Mouse (Mus musculus) liver, embryonic 11.5 days (tissue): ENCODE data around the gene Cxxc4. TPM values are rescaled to one million over a fixed set of nuclear protein-coding genes. Genes with fewer than 3 reads are reported as not detected.

Experiments
- ATAC-seq: fragments of 200-750 bp; cut with Nextera tagmentation; replicated peaks from 2 replicates; pipeline ENCODE4 v1.8.0; 2017; ENCODE audit warnings: moderate number of reproducible peaks, mild to moderate bottlenecking, moderate TSS enrichment, moderate library complexity; ENCODE audit not compliant: low FRiP score
- DNase-seq: peaks from one replicate; pipeline ENCODE4 v3.0.0-alpha.2; 2017; ENCODE audit warnings: low spot score
- H3K27ac ChIP-seq: fragments of 300-500 bp; sonication (generic); 2 replicates; pipeline ENCODE4 v1.5.1; 2014; ENCODE audit warnings: mild to moderate bottlenecking, low read depth, low read length, control low read depth
- H3K27me3 ChIP-seq: fragments of 300-500 bp; sonication (generic); replicated peaks from 2 replicates; pipeline ENCODE4 v1.6.1; 2014; ENCODE audit warnings: low read length, mixed read lengths; ENCODE audit not compliant: control insufficient read depth, insufficient read depth
- H3K36me3 ChIP-seq: fragments of 300-500 bp; sonication (generic); 2 replicates; pipeline ENCODE4 v1.6.1; 2014; ENCODE audit warnings: mild to moderate bottlenecking, low read length, moderate library complexity, mixed read lengths; ENCODE audit not compliant: control insufficient read depth, insufficient read depth
- H3K4me1 ChIP-seq: fragments of 300-500 bp; sonication (generic); replicated peaks from 2 replicates; pipeline ENCODE4 v1.6.1; 2014; ENCODE audit warnings: low read length, mixed read lengths; ENCODE audit not compliant: control insufficient read depth, insufficient read depth
- H3K4me2 ChIP-seq: fragments of 300-500 bp; sonication (generic); 2 replicates; pipeline ENCODE4 v1.6.1; 2014; ENCODE audit warnings: mild to moderate bottlenecking, control low read depth, moderate library complexity
- H3K4me3 ChIP-seq: fragments of 300-500 bp; sonication (generic); 2 replicates; pipeline ENCODE4 v1.5.1; 2014; ENCODE audit warnings: low read depth, low read length, control low read depth
- H3K9ac ChIP-seq: fragments of 300-500 bp; sonication (generic); 2 replicates; pipeline ENCODE4 v1.6.1; 2014; ENCODE audit warnings: low read depth, low read length, control low read depth
- H3K9me3 ChIP-seq: fragments of 300-500 bp; sonication (generic); 2 replicates; pipeline ENCODE4 v1.6.1; 2016; ENCODE audit warnings: low read length, inconsistent platforms, mixed read lengths; ENCODE audit not compliant: control insufficient read depth
- WGBS: fragments of 180-500 bp; shearing (Covaris S2); extraction: QIAGEN DNeasy Blood & Tissue Kit; methylation state at CpG from one replicate; pipeline ENCODE4 v1.1.7; 2014; 5-methylcytosine and 5-hydroxymethylcytosine counted together
- microRNA counts: library from miRNA; unstranded; fragments of <30 nt; microRNA quantifications from one replicate; lab custom pipeline; 2015
- microRNA-seq: library from miRNA; unstranded; fragments of <30 nt; microRNA quantifications from one replicate; pipeline ENCODE4, GENCODE M21; 2017; ENCODE audit warnings: borderline number of aligned reads
- polyA plus RNA-seq: library from polyadenylated mRNA; unstranded; fragments of >200 nt; fragmentation: Nextera tagmentation; extraction: Ambion mirVana; gene quantifications from 2 replicates; pipeline ENCODE4 v1.2.1, GENCODE M21; 2014

Gene Cxxc4
- polyA plus RNA-seq, 1 experiment from 2014 or later, result 3.8 TPM

DNA sequence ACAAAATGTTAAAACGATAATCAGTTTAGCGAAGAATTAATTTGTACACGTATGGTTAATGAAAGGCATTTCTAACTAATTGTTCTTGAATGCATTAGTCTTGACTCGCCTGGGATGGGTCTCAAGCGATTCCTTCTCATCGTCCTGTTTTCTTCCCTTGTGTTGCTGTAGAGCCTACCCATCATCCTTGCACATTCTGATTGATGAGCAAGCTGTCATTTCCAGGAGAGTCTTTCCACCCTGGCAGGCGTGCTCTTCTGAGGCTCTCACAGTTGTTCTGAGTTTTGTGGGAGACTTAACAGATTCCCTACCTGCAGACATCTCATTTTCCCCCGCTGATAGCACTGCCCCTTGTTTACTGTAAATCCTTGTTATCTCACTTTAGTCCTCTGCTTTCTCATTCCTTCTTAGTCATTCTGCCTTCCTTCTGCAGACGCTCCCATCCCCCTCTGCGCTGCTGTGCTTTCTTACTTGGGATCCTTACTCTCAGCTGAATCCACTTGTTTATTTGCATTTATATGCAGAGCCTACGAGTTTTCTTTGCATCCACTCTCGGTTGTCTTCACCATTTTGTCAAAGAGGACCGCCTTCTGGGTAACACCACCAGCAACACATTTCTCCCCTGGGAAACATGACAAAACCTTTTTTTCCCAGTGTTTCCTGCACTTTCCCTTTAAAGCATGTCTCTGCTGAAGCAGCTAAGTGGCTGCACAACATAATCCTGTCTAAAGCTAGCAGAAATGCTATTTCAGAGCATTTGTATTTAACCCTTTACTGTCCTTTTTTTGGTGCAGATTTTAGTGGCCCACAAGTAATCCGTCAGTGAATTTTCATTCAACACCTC is 45.5 kb downstream of the Cxxc4 start:
- Histone ChIP-seq H3K4me1 (no peaks in the 10 kb centered on the region), H3K9ac (no peak overlapping the region), H3K27me3 (no peaks in the 10 kb centered on the region), H3K27ac (no peak overlapping the region), H3K9me3 (no peaks in the 10 kb centered on the region), H3K4me2 (no peak overlapping the region), H3K4me3 (no peak overlapping the region), H3K36me3 (no peaks in the 10 kb centered on the region)
- DNase-seq (no peak), ATAC-seq (no peak)
- WGBS, result 29% methylated on average over 14 of the region's 14 CpGs

DNA sequence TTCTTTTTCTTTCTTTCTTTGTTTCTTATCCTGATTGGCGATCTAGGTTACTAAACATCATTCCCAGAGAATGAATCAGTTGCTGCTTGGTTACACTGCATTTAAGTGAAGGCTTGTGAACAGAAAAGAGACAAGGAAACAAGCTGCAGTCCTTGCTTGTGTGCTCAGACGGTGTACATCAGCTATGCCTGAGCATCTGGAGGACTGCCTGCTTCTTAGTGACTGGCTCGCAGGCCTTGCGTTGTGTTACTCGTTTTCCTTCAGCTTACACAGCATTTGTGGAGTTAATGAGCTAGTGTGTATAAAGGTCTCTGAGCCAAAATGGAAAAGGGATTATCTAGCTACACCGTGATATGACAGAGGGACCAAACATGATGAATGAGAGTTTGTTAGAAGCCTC is 58.9 kb downstream of the Cxxc4 start:
- 73% methylated on average over 6 of the region's 6 CpGs for WGBS
- no peak overlapping the region for H3K4me3 ChIP-seq
- no peaks in the 10 kb centered on the region for H3K4me1 ChIP-seq
- no peak overlapping the region for H3K9ac ChIP-seq
- no peaks in the 10 kb centered on the region for H3K36me3 ChIP-seq
- no peak overlapping the region for H3K4me2 ChIP-seq
- no peak for DNase-seq
- ATAC-seq, result no peak
- H3K9me3 ChIP-seq, result no peaks in the 10 kb centered on the region
- no peaks in the 10 kb centered on the region for H3K27me3 ChIP-seq
- no peak overlapping the region for H3K27ac ChIP-seq

DNA sequence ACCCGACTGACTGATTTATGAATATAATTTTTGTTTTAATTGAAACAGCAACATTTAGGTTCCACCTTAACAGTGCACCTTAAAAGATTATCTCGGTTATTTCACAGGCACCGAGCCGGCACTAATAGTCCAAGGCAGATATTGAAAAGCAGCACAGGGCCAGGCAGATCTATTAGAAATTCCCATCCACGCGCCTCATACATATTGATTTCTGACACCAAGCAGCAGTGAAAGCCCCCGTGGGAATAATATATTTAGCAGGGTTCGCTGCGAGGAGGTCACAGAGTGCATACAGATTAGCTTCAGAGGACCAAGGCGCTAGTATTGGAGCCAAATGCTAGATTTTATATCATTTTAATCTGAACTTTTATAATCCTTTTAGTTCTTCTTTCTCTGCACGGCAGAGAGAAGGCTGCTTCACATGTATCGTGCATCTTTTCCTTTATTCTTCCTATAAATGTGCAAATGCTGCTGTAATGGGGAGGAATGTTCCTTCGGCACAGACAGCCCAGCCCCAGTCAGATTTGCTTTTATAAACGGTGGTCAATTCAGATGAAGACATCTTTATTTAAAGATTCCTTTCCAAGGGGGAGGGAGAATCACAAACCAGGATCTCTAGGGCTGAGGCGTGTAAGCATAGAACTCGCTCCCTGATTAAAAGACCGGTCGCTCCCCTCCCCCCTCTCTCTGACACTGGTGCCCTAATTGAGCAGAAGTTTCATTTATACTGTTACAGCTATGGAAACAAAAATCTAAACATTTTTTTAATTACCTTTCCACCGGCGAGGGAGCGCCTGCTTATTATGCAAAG is 66.6 kb downstream of the Cxxc4 start:
- DNase-seq (no peak), ATAC-seq (no peak)
- no peak overlapping the region for H3K4me3 ChIP-seq
- no peak overlapping the region for H3K9ac ChIP-seq
- no peaks in the 10 kb centered on the region for H3K4me1 ChIP-seq
- no peak overlapping the region for H3K27ac ChIP-seq
- no peaks in the 10 kb centered on the region for H3K27me3 ChIP-seq
- H3K9me3 ChIP-seq, result no peaks in the 10 kb centered on the region
- H3K36me3 ChIP-seq, result no peaks in the 10 kb centered on the region
- H3K4me2 ChIP-seq, result peak overlapping the region; percentile 4; the same call in 1 of the 2 replicates
- 48% methylated on average over 21 of the region's 21 CpGs for WGBS

DNA sequence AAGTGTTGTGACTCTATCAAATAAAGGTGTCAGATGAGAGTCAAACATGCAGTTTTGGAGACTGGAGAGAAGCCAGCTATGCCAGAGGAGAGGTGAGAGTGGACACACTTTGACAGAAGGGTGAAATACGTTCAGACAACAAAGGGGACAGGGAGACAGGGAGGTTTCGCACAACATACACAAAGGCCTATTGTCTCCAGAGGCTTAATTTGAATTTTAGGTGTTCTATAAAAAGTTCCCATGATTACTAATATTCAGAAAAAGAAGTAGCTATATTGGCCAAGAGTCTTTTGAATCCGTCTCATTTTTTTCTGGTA is 67.2 kb downstream of the Cxxc4 start:
- Histone ChIP-seq H3K36me3 (no peaks in the 10 kb centered on the region), H3K4me1 (no peaks in the 10 kb centered on the region), H3K4me2 (no peak overlapping the region), H3K27ac (no peak overlapping the region), H3K9me3 (no peaks in the 10 kb centered on the region), H3K9ac (no peak overlapping the region), H3K4me3 (no peak overlapping the region), H3K27me3 (no peaks in the 10 kb centered on the region)
- ATAC-seq (no peak), DNase-seq (no peak)
- 63% methylated on average over 3 of the region's 3 CpGs for WGBS

DNA sequence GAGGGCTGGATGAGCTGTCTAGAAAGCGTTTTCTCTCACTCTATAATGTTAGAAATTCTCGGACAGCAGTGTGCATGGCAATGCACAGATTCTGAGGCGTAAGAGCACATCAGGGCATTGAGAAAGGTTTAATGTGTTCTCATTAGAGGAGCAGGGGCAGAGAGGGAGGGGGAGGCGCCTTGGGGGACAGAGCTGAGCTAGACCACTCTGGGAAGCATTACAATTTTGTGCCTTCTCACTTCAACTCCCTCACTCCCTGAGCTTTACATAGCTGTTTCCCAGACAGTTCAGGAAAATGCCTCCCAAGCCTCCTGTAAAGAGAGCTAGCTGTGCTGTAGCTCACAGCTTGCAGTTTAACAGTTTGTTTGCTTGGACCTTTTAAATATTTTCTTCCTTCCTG is 70.2 kb downstream of the Cxxc4 start:
- Histone ChIP-seq H3K27me3 (no peaks in the 10 kb centered on the region), H3K9ac (no peak overlapping the region), H3K36me3 (no peaks in the 10 kb centered on the region), H3K9me3 (no peaks in the 10 kb centered on the region), H3K27ac (no peak overlapping the region), H3K4me3 (no peak overlapping the region), H3K4me2 (no peak overlapping the region), H3K4me1 (no peaks in the 10 kb centered on the region)
- ATAC-seq (no peak), DNase-seq (no peak)
- 53% methylated on average over 4 of the region's 4 CpGs for WGBS

DNA sequence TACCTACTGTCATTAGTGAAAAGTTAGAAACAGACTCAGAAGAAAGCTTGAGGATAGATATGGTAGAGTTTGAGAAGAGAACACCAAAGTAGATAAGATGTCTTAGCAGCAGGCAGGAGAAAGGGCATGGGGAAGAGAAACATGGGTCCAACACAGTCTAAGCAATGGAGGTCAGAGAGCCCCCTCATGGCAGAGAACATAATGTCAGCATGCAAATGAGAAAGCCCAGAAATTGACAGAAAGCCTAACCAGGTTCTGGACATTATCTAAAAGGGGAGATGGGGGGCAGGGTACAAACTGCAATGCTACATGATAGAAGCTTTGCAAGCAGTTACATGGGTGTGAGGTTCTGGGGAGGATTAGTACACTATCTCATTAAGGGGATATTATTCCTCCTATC is 71.5 kb downstream of the Cxxc4 start:
- ATAC-seq, result no peak
- H3K27me3 ChIP-seq, result no peaks in the 10 kb centered on the region
- no peak overlapping the region for H3K27ac ChIP-seq
- H3K4me3 ChIP-seq, result no peak overlapping the region
- DNase-seq, result no peak
- H3K9me3 ChIP-seq, result no peaks in the 10 kb centered on the region
- H3K9ac ChIP-seq, result no peak overlapping the region
- no peaks in the 10 kb centered on the region for H3K4me1 ChIP-seq
- no peak overlapping the region for H3K4me2 ChIP-seq
- H3K36me3 ChIP-seq, result no peaks in the 10 kb centered on the region

MicroRNA genes within 50 kb of the gene (microRNA counts, 519-probe panel; counts per million panel counts)
- not detected for microRNA mmu-miR-1895 (lab: Ali Mortazavi, UCI)

Small RNA genes lying within 50 kb of the gene (microRNA-seq; reads per million reads assigned to microRNA genes)
- gene Mir1895, result not detected
